Mouse (Mus musculus) liver, embryonic 14.5 days (tissue): ENCODE data around the gene S1pr1.

Experiments
- CTCF ChIP-seq: IDR thresholded peaks from 2 replicates; pipeline ENCODE4 v1.5.1; 2016; ENCODE audit warnings: antibody characterized with exemption, low read depth, control low read depth
- EP300 ChIP-seq: IDR thresholded peaks from 2 replicates; pipeline ENCODE4 v1.6.1; 2016; ENCODE audit warnings: antibody characterized with exemption, low read depth

- no peak for TF ChIP-seq CTCF
- TF ChIP-seq EP300: no peak
Measured at GRCm38 (mm10) chr3:115758455-115758912, 43.6 kb upstream of the S1pr1 start.
